Mouse (Mus musculus) bone marrow macrophage, adult 2 months (primary cell): ENCODE results near the gene 2300003K06Rik. TPM values are rescaled to one million over a fixed set of nuclear protein-coding genes. Genes with fewer than 3 reads are reported as not detected.

Source experiments
- H3K27ac ChIP-seq: 2 replicates; pipeline ENCODE4 v1.5.1; 2012; ENCODE audit warnings: low read depth, low read length; ENCODE audit not compliant: insufficient read depth
- H3K4me1 ChIP-seq: 2 replicates; pipeline ENCODE4 v1.6.1; 2012; ENCODE audit warnings: low read length; ENCODE audit not compliant: control insufficient read depth, insufficient read depth
- H3K4me3 ChIP-seq: 2 replicates; pipeline ENCODE4 v1.5.1; 2012; ENCODE audit warnings: mild to moderate bottlenecking, low read length, moderate library complexity; ENCODE audit not compliant: insufficient read depth
- CTCF ChIP-seq: IDR thresholded peaks from 2 replicates; pipeline ENCODE4 v1.5.1; 2012; ENCODE audit warnings: low read depth, mild to moderate bottlenecking, low read length, moderate library complexity
- POLR2A ChIP-seq: IDR thresholded peaks from 2 replicates; pipeline ENCODE4 v1.6.1; 2012; ENCODE audit warnings: mild to moderate bottlenecking, low read depth, low read length, borderline replicate concordance
- polyA plus RNA-seq: library from polyadenylated mRNA; stranded (reverse); fragments of >200 nt; gene quantifications from 2 replicates; pipeline ENCODE4 v1.2.4, GENCODE M21; 2012; ENCODE audit not compliant: missing spikeins, insufficient read depth, insufficient read length

2300003K06Rik gene
- polyA plus RNA-seq, 1 experiment = not detected

DNA sequence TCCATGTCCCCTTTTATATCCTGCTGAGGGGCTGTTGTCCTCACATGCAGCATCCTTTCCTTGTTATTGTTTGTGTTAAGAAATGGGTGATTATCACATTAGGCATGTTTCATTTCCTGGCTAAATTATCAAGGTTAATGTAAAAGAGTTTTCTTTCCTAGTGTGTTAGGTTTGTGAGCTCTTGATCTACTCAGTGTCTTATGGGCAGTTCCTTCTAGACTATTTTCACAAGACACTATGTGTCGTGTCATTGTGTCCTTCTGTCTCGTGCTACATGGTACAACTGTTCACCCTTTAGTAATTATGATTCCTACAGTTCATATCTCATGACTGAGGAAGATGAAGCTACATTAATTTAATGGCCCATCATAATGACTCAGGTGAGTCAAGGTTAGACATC, 44.5 kb downstream of the 2300003K06Rik start, which contains the start of gene Gm11596:
TSS of gene Gm11596 (minus strand) at position 101 of the 400 bp plus-strand sequence.
- H3K27ac ChIP-seq = no peak within 1 kb of the TSS
- no peaks in the 10 kb centered on the region for H3K4me1 ChIP-seq
- no peak for TF ChIP-seq CTCF
- no peak for TF ChIP-seq POLR2A
- H3K4me3 ChIP-seq = no peak within 1 kb of the TSS

Other genes starting within 250 kb of the 2300003K06Rik start
- gene Krtap1-3, start 246.7 kb downstream of the 2300003K06Rik start, polyA plus RNA-seq = not detected in 2 replicates
- not detected in 2 replicates for gene Krtap9-3, start 240.0 kb downstream of the 2300003K06Rik start, polyA plus RNA-seq
- not detected in 2 replicates for gene Gm11938, start 234.8 kb downstream of the 2300003K06Rik start, polyA plus RNA-seq
- gene Gm11937, start 227.9 kb downstream of the 2300003K06Rik start, polyA plus RNA-seq = not detected in 2 replicates
- gene Krtap2-4, start 223.2 kb downstream of the 2300003K06Rik start, polyA plus RNA-seq = not detected in 2 replicates
- not detected in 2 replicates for gene Gm11562, start 217.6 kb downstream of the 2300003K06Rik start, polyA plus RNA-seq
- gene Krtap4-1, start 209.8 kb downstream of the 2300003K06Rik start, polyA plus RNA-seq = not detected in 2 replicates
- gene Krtap4-2, start 203.0 kb downstream of the 2300003K06Rik start, polyA plus RNA-seq = not detected in 2 replicates
- gene Krtap4-7, start 194.0 kb downstream of the 2300003K06Rik start, polyA plus RNA-seq = not detected in 2 replicates
- not detected in 2 replicates for gene Gm11555, start 187.8 kb downstream of the 2300003K06Rik start, polyA plus RNA-seq
- gene Gm11563, start 179.1 kb downstream of the 2300003K06Rik start, polyA plus RNA-seq = not detected in 2 replicates
- gene Krtap4-6, start 172.1 kb downstream of the 2300003K06Rik start, polyA plus RNA-seq = not detected in 2 replicates
- gene Gm14190, start 147.3 kb downstream of the 2300003K06Rik start, polyA plus RNA-seq = not detected in 2 replicates
- gene Gm14180, start 103.8 kb downstream of the 2300003K06Rik start, polyA plus RNA-seq = not detected in 2 replicates
- not detected in 2 replicates for gene Gm11595, start 65.2 kb downstream of the 2300003K06Rik start, polyA plus RNA-seq
- gene Krtap4-8, start 57.4 kb downstream of the 2300003K06Rik start, polyA plus RNA-seq = not detected in 2 replicates
- not detected in 2 replicates for gene Krtap4-9, start 52.9 kb downstream of the 2300003K06Rik start, polyA plus RNA-seq
- not detected in 2 replicates for gene Gm11596, start 44.6 kb downstream of the 2300003K06Rik start, polyA plus RNA-seq
- not detected in 2 replicates for gene Gm11569, start 39.1 kb downstream of the 2300003K06Rik start, polyA plus RNA-seq
- gene Gm11554, start 33.6 kb downstream of the 2300003K06Rik start, polyA plus RNA-seq = not detected in 2 replicates
- not detected in 2 replicates for gene Krtap4-13, start 28.2 kb downstream of the 2300003K06Rik start, polyA plus RNA-seq
- not detected in 2 replicates for gene Gm11564, start 22.4 kb downstream of the 2300003K06Rik start, polyA plus RNA-seq
- gene Krtap4-16, start 13.5 kb upstream of the 2300003K06Rik start, polyA plus RNA-seq = not detected in 2 replicates
- not detected in 2 replicates for gene Gm11568, start 19.9 kb upstream of the 2300003K06Rik start, polyA plus RNA-seq
- not detected in 2 replicates for gene Gm11559, start 26.4 kb upstream of the 2300003K06Rik start, polyA plus RNA-seq
- gene Krtap9-1, start 35.3 kb upstream of the 2300003K06Rik start, polyA plus RNA-seq = not detected in 2 replicates
- gene Gm11567, start 41.1 kb upstream of the 2300003K06Rik start, polyA plus RNA-seq = not detected in 2 replicates
- not detected in 2 replicates for gene Krtap31-1, start 69.9 kb upstream of the 2300003K06Rik start, polyA plus RNA-seq
- gene Gm11565, start 76.7 kb upstream of the 2300003K06Rik start, polyA plus RNA-seq = not detected in 2 replicates
- gene Krtap31-2, start 98.2 kb upstream of the 2300003K06Rik start, polyA plus RNA-seq = not detected in 2 replicates
- not detected in 2 replicates for gene Krtap9-5, start 110.4 kb upstream of the 2300003K06Rik start, polyA plus RNA-seq
- gene Krtap29-1, start 141.0 kb upstream of the 2300003K06Rik start, polyA plus RNA-seq = not detected in 2 replicates
- gene Krtap16-1, start 148.5 kb upstream of the 2300003K06Rik start, polyA plus RNA-seq = not detected in 2 replicates
- not detected in 2 replicates for gene Krtap17-1, start 155.9 kb upstream of the 2300003K06Rik start, polyA plus RNA-seq
- gene Krt33a, start 178.1 kb upstream of the 2300003K06Rik start, polyA plus RNA-seq = not detected in 2 replicates
- gene Krt33b, start 191.8 kb upstream of the 2300003K06Rik start, polyA plus RNA-seq = not detected in 2 replicates
- gene Krt34, start 203.5 kb upstream of the 2300003K06Rik start, polyA plus RNA-seq = not detected in 2 replicates
- not detected in 2 replicates for gene Krt31, start 212.5 kb upstream of the 2300003K06Rik start, polyA plus RNA-seq